Mouse (Mus musculus): ENCODE measurements at regions not wholly inside any gene's neighbourhood (a gene's known extent, or its start where the extent isn't known, plus 50 kb on each side); places are given as distances from the start of the nearest gene placed in this dataset.
A peak's percentile ranks its signal among the peaks of the same experiment; 100 is the strongest.

- DNase-seq, result no peak
These were observed 114.4 kb upstream of the Cdh6 start for GRCm38 (mm10) chr15:13287878-13288277.

GRCm38 (mm10) chr15:13285355-13285754, 111.9 kb upstream of the Cdh6 start:
- peak in 1 of 2 experiments; percentile 18 for DNase-seq

- no peak for DNase-seq
These were observed 110.7 kb upstream of the Cdh6 start for GRCm38 (mm10) chr15:13284219-13284618.

- no peak for DNase-seq
These were observed 109.6 kb upstream of the Cdh6 start for GRCm38 (mm10) chr15:13283106-13283505.

GRCm38 (mm10) chr15:13276909-13277235, 103.4 kb upstream of the Cdh6 start:
- DNase-seq, result no peak

GRCm38 (mm10) chr15:13276225-13276908, 102.9 kb upstream of the Cdh6 start:
- no peak for DNase-seq

- peak in 1 of 2 experiments; percentile 27 for DNase-seq
These were observed 101.9 kb upstream of the Cdh6 start for GRCm38 (mm10) chr15:13275326-13275725.

- no peak for DNase-seq
These were observed 101.0 kb upstream of the Cdh6 start for GRCm38 (mm10) chr15:13274366-13275067.

GRCm38 (mm10) chr15:13246053-13246696, 72.7 kb upstream of the Cdh6 start:
- no peak for DNase-seq

- peak; percentile 26 to 51 for DNase-seq
These were observed 70.8 kb upstream of the Cdh6 start for GRCm38 (mm10) chr15:13244306-13244705.

GRCm38 (mm10) chr15:13243561-13243960, 70.1 kb upstream of the Cdh6 start:
- no peak for DNase-seq

GRCm38 (mm10) chr15:13240931-13241330, 67.5 kb upstream of the Cdh6 start:
- no peak for DNase-seq

GRCm38 (mm10) chr15:13236869-13237507, 63.5 kb upstream of the Cdh6 start:
- no peak for DNase-seq

- DNase-seq, result no peak
These were observed 59.2 kb upstream of the Cdh6 start for GRCm38 (mm10) chr15:13232567-13233259.

- DNase-seq, result no peak
These were observed 58.1 kb upstream of the Cdh6 start for GRCm38 (mm10) chr15:13231550-13231949.

GRCm38 (mm10) chr15:13228125-13228524, 54.6 kb upstream of the Cdh6 start:
- DNase-seq, result no peak

All from kidney, postnatal 4 days (tissue).